Mouse (Mus musculus) stomach, embryonic 16.5 days (tissue): ENCODE data around the gene Lyrm2. TPM values are rescaled to one million over a fixed set of nuclear protein-coding genes. Genes with fewer than 3 reads are reported as not detected.

ENCODE experiments used
- ATAC-seq: fragments of 200-750 bp; cut with Nextera tagmentation; 2 replicates; pipeline ENCODE4 v1.8.0; 2017; ENCODE audit warnings: moderate number of reproducible peaks, moderate TSS enrichment; ENCODE audit not compliant: insufficient read depth, low FRiP score
- H3K27ac ChIP-seq: fragments of 300-500 bp; sonication (generic); 2 replicates; pipeline ENCODE4 v1.5.1; 2014; ENCODE audit warnings: low read length
- H3K27me3 ChIP-seq: fragments of 300-500 bp; sonication (generic); 2 replicates; pipeline ENCODE4 v1.6.1; 2014; ENCODE audit warnings: low read length, control low read depth, mixed read lengths; ENCODE audit not compliant: control insufficient read depth, insufficient read depth
- H3K36me3 ChIP-seq: fragments of 300-500 bp; sonication (generic); 2 replicates; pipeline ENCODE4 v1.6.1; 2014; ENCODE audit warnings: low read length; ENCODE audit not compliant: control insufficient read depth, insufficient read depth
- H3K4me1 ChIP-seq: fragments of 300-500 bp; sonication (generic); 2 replicates; pipeline ENCODE4 v1.6.1; 2014; ENCODE audit warnings: low read length, control low read depth, mixed read lengths; ENCODE audit not compliant: control insufficient read depth, insufficient read depth
- H3K4me2 ChIP-seq: fragments of 300-500 bp; sonication (generic); 2 replicates; pipeline ENCODE4 v1.6.1; 2014; ENCODE audit warnings: low read depth, low read length, mixed read lengths
- H3K4me3 ChIP-seq: fragments of 300-500 bp; sonication (generic); replicated peaks from 2 replicates; pipeline ENCODE4 v1.5.1; 2014; ENCODE audit warnings: mild to moderate bottlenecking, low read length
- H3K9ac ChIP-seq: fragments of 300-500 bp; sonication (generic); 2 replicates; pipeline ENCODE4 v1.6.1; 2014; ENCODE audit warnings: low read length
- H3K9me3 ChIP-seq: fragments of 300-500 bp; sonication (generic); replicated peaks from 2 replicates; pipeline ENCODE4 v1.6.1; 2016; ENCODE audit warnings: low read length, control low read depth; ENCODE audit not compliant: control insufficient read depth
- WGBS: fragments of 180-500 bp; shearing (Covaris S2); extraction: QIAGEN DNeasy Blood & Tissue Kit; methylation state at CpG from one replicate; pipeline ENCODE4 v1.1.7; 2014; 5-methylcytosine and 5-hydroxymethylcytosine counted together
- polyA plus RNA-seq: library from polyadenylated mRNA; unstranded; fragments of >200 nt; fragmentation: Nextera tagmentation; extraction: Ambion mirVana; gene quantifications from 2 replicates; pipeline ENCODE4 v1.2.1, GENCODE M21; 2015

Gene Lyrm2
- polyA plus RNA-seq, 1 experiment from 2014 or later = 92.5 TPM

GRCm38 (mm10) chr4:32834541-32834940 is 34.5 kb downstream of the Lyrm2 start:
- no peaks in the 10 kb centered on the region for H3K36me3 ChIP-seq
- no peak overlapping the region for H3K4me2 ChIP-seq
- no peaks in the 10 kb centered on the region for H3K9me3 ChIP-seq
- no peak overlapping the region for H3K4me3 ChIP-seq
- no peaks in the 10 kb centered on the region for H3K4me1 ChIP-seq
- H3K9ac ChIP-seq = no peak overlapping the region
- H3K27ac ChIP-seq = no peak overlapping the region
- 73% methylated on average over 3 of the region's 3 CpGs for WGBS
- ATAC-seq = no peak
- no peaks in the 10 kb centered on the region for H3K27me3 ChIP-seq

GRCm38 (mm10) chr4:32836071-32836470 is 36.0 kb downstream of the Lyrm2 start:
- Histone ChIP-seq H3K36me3 (no peaks in the 10 kb centered on the region), H3K4me1 (no peaks in the 10 kb centered on the region), H3K9me3 (no peaks in the 10 kb centered on the region), H3K4me2 (no peak overlapping the region), H3K27me3 (no peaks in the 10 kb centered on the region), H3K9ac (no peak overlapping the region), H3K27ac (no peak overlapping the region), H3K4me3 (no peak overlapping the region)
- ATAC-seq = no peak
- 90% methylated on average over 9 of the region's 9 CpGs for WGBS

GRCm38 (mm10) chr4:32838401-32838800 is 38.3 kb downstream of the Lyrm2 start:
- ATAC-seq = no peak
- WGBS = 91% methylated on average over 3 of the region's 3 CpGs
- H3K9me3 ChIP-seq = no peaks in the 10 kb centered on the region

More at GRCm38 (mm10) chr4:32838401-32838800, 38.3 kb downstream of the Lyrm2 start:
- H3K27ac ChIP-seq = no peak overlapping the region
- H3K4me1 ChIP-seq = no peaks in the 10 kb centered on the region
- H3K4me2 ChIP-seq = no peak overlapping the region
- H3K36me3 ChIP-seq = no peaks in the 10 kb centered on the region
- H3K9ac ChIP-seq = no peak overlapping the region
- H3K4me3 ChIP-seq = no peak overlapping the region
- no peaks in the 10 kb centered on the region for H3K27me3 ChIP-seq

Other genes starting within 250 kb of the Lyrm2 start
- not detected in 2 replicates for gene Gja10, start 197.5 kb upstream of the Lyrm2 start, polyA plus RNA-seq
- 33.7 and 41.0 TPM in 2 replicates for gene Casp8ap2, start 184.8 kb upstream of the Lyrm2 start, polyA plus RNA-seq
- gene Mdn1, start 143.1 kb upstream of the Lyrm2 start, polyA plus RNA-seq = 8.6 and 11.2 TPM in 2 replicates
- 5.6 and 6.3 TPM in 2 replicates for gene Ankrd6, start 150.6 kb downstream of the Lyrm2 start, polyA plus RNA-seq
- gene Rragd, start 182.8 kb downstream of the Lyrm2 start, polyA plus RNA-seq = 4.0 and 7.5 TPM in 2 replicates
- gene Ube2j1, start 231.2 kb downstream of the Lyrm2 start, polyA plus RNA-seq = 44.3 and 48.9 TPM in 2 replicates